Mouse (Mus musculus) kidney, adult 8-10 months (tissue): ENCODE data around the gene Tdrd7.

Experiments
- DNase-seq, 2 experiments: peaks; one replicate each; pipeline ENCODE4 v3.0.0; 2022

The Tdrd7 gene

GRCm38 (mm10) chr4:46043361-46043760 lies 78.2 kb downstream of the Tdrd7 start:
- DNase-seq, result no peak

- no peak for DNase-seq
Observed at GRCm38 (mm10) chr4:46047971-46048370, 82.8 kb downstream of the Tdrd7 start.

GRCm38 (mm10) chr4:46048418-46048817 lies 83.3 kb downstream of the Tdrd7 start:
- no peak for DNase-seq

GRCm38 (mm10) chr4:46053323-46054107 lies 88.4 kb downstream of the Tdrd7 start:
- no peak for DNase-seq

GRCm38 (mm10) chr4:46056163-46056562 lies 91.0 kb downstream of the Tdrd7 start:
- no peak for DNase-seq

GRCm38 (mm10) chr4:46061259-46061962 lies 96.3 kb downstream of the Tdrd7 start:
- no peak for DNase-seq

- DNase-seq, result no peak
Observed at GRCm38 (mm10) chr4:46063841-46064240, 98.7 kb downstream of the Tdrd7 start.

- no peak for DNase-seq
Observed at GRCm38 (mm10) chr4:46064263-46064662, 99.1 kb downstream of the Tdrd7 start.

- DNase-seq, result peak in 1 of 2 experiments; percentile 4
Observed at GRCm38 (mm10) chr4:46064961-46065360, 99.8 kb downstream of the Tdrd7 start.

- DNase-seq, result no peak
Observed at GRCm38 (mm10) chr4:46065695-46066340, 100.7 kb downstream of the Tdrd7 start.

- no peak for DNase-seq
Observed at GRCm38 (mm10) chr4:46068060-46068459, 102.9 kb downstream of the Tdrd7 start.

- DNase-seq, result no peak
Observed at GRCm38 (mm10) chr4:46068573-46068972, 103.4 kb downstream of the Tdrd7 start.

- no peak for DNase-seq
Observed at GRCm38 (mm10) chr4:46069851-46070482, 104.8 kb downstream of the Tdrd7 start.

- DNase-seq, result no peak
Observed at GRCm38 (mm10) chr4:46072631-46073030, 107.5 kb downstream of the Tdrd7 start.

GRCm38 (mm10) chr4:46073736-46074135 lies 108.6 kb downstream of the Tdrd7 start:
- no peak for DNase-seq

GRCm38 (mm10) chr4:46075664-46076063 lies 110.5 kb downstream of the Tdrd7 start:
- DNase-seq, result no peak

GRCm38 (mm10) chr4:46076892-46077291 lies 111.8 kb downstream of the Tdrd7 start:
- no peak for DNase-seq

GRCm38 (mm10) chr4:46080261-46080660 lies 115.1 kb downstream of the Tdrd7 start:
- DNase-seq, result no peak

- DNase-seq, result no peak
Observed at GRCm38 (mm10) chr4:46082555-46082954, 117.4 kb downstream of the Tdrd7 start.
